Mouse (Mus musculus) hindbrain, embryonic 16.5 days (tissue): ENCODE measurements at regions not wholly inside any gene's neighbourhood (a gene's known extent, or its start where the extent isn't known, plus 50 kb on each side); places are given as distances from the start of the nearest gene placed in this dataset.

Source experiments
- ATAC-seq: fragments of 200-750 bp; cut with Nextera tagmentation; 2 replicates; pipeline ENCODE4 v1.8.0; 2017; ENCODE audit warnings: moderate TSS enrichment, moderate library complexity
- H3K27ac ChIP-seq: fragments of 300-500 bp; sonication (generic); 2 replicates; pipeline ENCODE4 v1.5.1; 2014; ENCODE audit warnings: low read depth, mild to moderate bottlenecking, control low read depth, low read length, moderate library complexity
- H3K27me3 ChIP-seq: fragments of 300-500 bp; sonication (generic); replicated peaks from 2 replicates; pipeline ENCODE4 v1.6.1; 2014; ENCODE audit warnings: low read length; ENCODE audit not compliant: control insufficient read depth, insufficient read depth
- H3K36me3 ChIP-seq: fragments of 300-500 bp; sonication (generic); 2 replicates; pipeline ENCODE4 v1.6.1; 2014; ENCODE audit warnings: mild to moderate bottlenecking, low read length, moderate library complexity, mixed read lengths; ENCODE audit not compliant: control insufficient read depth, insufficient read depth
- H3K4me1 ChIP-seq: fragments of 300-500 bp; sonication (generic); 2 replicates; pipeline ENCODE4 v1.6.1; 2014; ENCODE audit warnings: low read depth, low read length; ENCODE audit not compliant: control insufficient read depth, insufficient read depth
- H3K4me2 ChIP-seq: fragments of 300-500 bp; sonication (generic); 2 replicates; pipeline ENCODE4 v1.6.1; 2014; ENCODE audit warnings: mild to moderate bottlenecking, low read length, control low read depth, moderate library complexity
- H3K4me3 ChIP-seq: fragments of 300-500 bp; sonication (generic); 2 replicates; pipeline ENCODE4 v1.5.1; 2014; ENCODE audit warnings: mild to moderate bottlenecking, low read length, control low read depth, moderate library complexity
- H3K9ac ChIP-seq: fragments of 300-500 bp; sonication (generic); 2 replicates; pipeline ENCODE4 v1.6.1; 2014; ENCODE audit warnings: low read depth, mild to moderate bottlenecking, control low read depth, low read length, moderate library complexity
- H3K9me3 ChIP-seq: fragments of 300-500 bp; sonication (generic); 2 replicates; pipeline ENCODE4 v1.6.1; 2014; ENCODE audit warnings: mild to moderate bottlenecking, low read length, moderate library complexity; ENCODE audit not compliant: control insufficient read depth
- WGBS: fragments of 180-500 bp; shearing (Covaris S2); extraction: QIAGEN DNeasy Blood & Tissue Kit; methylation state at CpG from one replicate; pipeline ENCODE4 v1.1.7; 2014; 5-methylcytosine and 5-hydroxymethylcytosine counted together

- no peaks in the 10 kb centered on the region for H3K36me3 ChIP-seq
- WGBS, result 79% methylated on average over 7 of the region's 7 CpGs
- H3K9me3 ChIP-seq, result no peaks in the 10 kb centered on the region
- H3K27ac ChIP-seq, result no peak overlapping the region
- no peaks in the 10 kb centered on the region for H3K27me3 ChIP-seq
- H3K4me1 ChIP-seq, result no peaks in the 10 kb centered on the region
- no peak for ATAC-seq
- H3K9ac ChIP-seq, result no peak overlapping the region
- H3K4me3 ChIP-seq, result no peak overlapping the region
- H3K4me2 ChIP-seq, result no peak overlapping the region
Measured at GRCm38 (mm10) chr15:94003145-94003544, 407.5 kb upstream of the Prickle1 start.

GRCm38 (mm10) chr15:93994542-93994941 lies 398.9 kb upstream of the Prickle1 start:
- Histone ChIP-seq H3K4me2 (no peak overlapping the region), H3K27me3 (no peaks in the 10 kb centered on the region), H3K9ac (no peak overlapping the region), H3K4me3 (no peak overlapping the region), H3K4me1 (no peaks in the 10 kb centered on the region), H3K9me3 (no peaks in the 10 kb centered on the region), H3K36me3 (no peaks in the 10 kb centered on the region), H3K27ac (no peak overlapping the region)
- no peak for ATAC-seq
- 44% methylated on average over 4 of the region's 4 CpGs for WGBS

DNA sequence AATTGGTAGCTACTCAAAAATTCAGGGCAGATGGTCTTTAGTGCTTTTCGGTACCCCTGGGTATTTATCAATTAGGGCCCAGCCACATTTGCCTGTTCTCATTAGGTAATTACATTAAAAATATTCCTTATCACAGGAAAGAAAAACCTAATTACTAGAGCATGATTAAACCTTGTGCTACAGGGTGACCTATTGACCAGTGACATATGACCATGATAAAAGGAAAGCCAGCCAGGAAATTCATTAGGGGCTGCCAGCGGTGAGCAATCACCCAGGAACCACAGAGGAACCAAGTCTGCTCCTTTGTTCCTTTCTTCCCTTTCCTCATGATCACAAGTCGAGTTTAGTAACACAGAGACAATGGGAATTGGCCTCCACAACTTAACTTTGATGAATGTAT lies 394.4 kb upstream of the Prickle1 start:
- ATAC-seq, result no peak
- Histone ChIP-seq H3K27me3 (no peaks in the 10 kb centered on the region), H3K4me1 (no peaks in the 10 kb centered on the region), H3K27ac (no peak overlapping the region), H3K4me2 (no peak overlapping the region), H3K4me3 (no peak overlapping the region), H3K36me3 (no peaks in the 10 kb centered on the region), H3K9me3 (no peaks in the 10 kb centered on the region), H3K9ac (no peak overlapping the region)
- 26% methylated on average over 3 of the region's 3 CpGs for WGBS

DNA sequence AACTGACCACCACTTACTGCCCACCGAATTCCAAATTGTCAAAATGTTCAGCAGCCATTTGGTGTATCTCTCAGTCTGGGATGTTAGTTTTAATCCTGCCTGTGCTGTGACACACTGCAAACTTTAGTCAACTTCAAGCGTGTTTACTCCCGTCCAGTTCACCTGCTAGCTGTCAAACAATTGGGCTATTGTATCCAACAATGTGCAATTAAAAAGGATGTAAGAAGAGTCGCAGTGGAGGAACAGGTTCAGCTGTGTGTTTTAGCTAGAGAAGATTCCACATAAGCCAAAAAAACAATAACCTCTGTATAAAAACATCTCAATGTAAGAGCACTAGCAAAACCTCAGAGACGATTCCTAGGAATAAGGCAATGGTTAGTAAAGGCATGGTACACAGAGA lies 392.7 kb upstream of the Prickle1 start:
- Histone ChIP-seq H3K4me2 (no peak overlapping the region), H3K4me3 (no peak overlapping the region), H3K9ac (no peak overlapping the region), H3K27ac (no peak overlapping the region), H3K4me1 (no peaks in the 10 kb centered on the region), H3K36me3 (no peaks in the 10 kb centered on the region), H3K27me3 (no peaks in the 10 kb centered on the region), H3K9me3 (no peaks in the 10 kb centered on the region)
- 67% methylated on average over 5 of the region's 5 CpGs for WGBS
- ATAC-seq, result no peak

DNA sequence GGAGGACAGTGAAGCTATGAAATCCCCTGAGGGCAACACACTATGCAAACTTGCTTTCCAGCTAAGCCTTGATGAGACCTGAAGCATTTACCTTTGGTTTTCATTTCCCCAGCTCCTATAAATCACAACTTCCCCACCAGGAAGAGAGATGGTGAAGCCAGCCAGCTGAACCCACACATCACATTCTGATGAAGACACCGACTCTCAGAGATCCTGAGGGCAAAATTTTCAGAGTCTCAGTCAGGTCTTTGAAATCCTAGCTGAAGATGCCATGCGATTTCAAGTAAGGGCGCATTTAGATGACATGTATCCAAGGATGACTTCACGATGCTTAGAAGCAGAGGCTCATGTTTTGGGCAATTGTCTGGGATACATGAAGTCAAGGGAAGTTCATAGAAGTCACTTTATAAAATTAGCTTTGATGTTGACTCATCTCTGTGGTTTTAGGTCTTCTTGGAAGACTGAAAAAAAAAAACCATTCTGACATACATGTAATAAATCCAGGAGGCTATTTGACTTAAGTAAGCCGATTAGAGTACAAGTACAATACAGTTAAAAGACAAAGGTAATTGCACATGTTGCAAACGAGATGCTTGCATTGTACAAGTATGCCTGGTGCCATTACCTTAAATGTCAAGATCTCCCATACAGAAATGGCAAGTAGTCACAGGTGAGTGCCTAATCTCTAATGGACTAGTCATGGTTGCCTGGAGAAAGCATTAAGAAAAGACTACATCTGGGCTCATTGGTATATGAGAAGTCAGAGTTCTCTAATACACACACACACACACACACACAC lies 391.1 kb upstream of the Prickle1 start:
- no peak for ATAC-seq
- no peak overlapping the region for H3K4me2 ChIP-seq
- no peaks in the 10 kb centered on the region for H3K4me1 ChIP-seq
- H3K9ac ChIP-seq, result no peak overlapping the region
- WGBS, result 89% methylated on average over 6 of the region's 6 CpGs
- H3K9me3 ChIP-seq, result no peaks in the 10 kb centered on the region
- H3K36me3 ChIP-seq, result no peaks in the 10 kb centered on the region
- H3K4me3 ChIP-seq, result no peak overlapping the region
- H3K27me3 ChIP-seq, result no peaks in the 10 kb centered on the region
- no peak overlapping the region for H3K27ac ChIP-seq

- no peak for ATAC-seq
- Histone ChIP-seq H3K27me3 (no peaks in the 10 kb centered on the region), H3K36me3 (no peaks in the 10 kb centered on the region), H3K4me3 (no peak overlapping the region), H3K27ac (no peak overlapping the region), H3K4me2 (no peak overlapping the region), H3K9ac (no peak overlapping the region), H3K4me1 (no peaks in the 10 kb centered on the region), H3K9me3 (no peaks in the 10 kb centered on the region)
- 84% methylated on average over 9 of the region's 9 CpGs for WGBS
Measured at GRCm38 (mm10) chr15:93982091-93982490, 386.4 kb upstream of the Prickle1 start.

DNA sequence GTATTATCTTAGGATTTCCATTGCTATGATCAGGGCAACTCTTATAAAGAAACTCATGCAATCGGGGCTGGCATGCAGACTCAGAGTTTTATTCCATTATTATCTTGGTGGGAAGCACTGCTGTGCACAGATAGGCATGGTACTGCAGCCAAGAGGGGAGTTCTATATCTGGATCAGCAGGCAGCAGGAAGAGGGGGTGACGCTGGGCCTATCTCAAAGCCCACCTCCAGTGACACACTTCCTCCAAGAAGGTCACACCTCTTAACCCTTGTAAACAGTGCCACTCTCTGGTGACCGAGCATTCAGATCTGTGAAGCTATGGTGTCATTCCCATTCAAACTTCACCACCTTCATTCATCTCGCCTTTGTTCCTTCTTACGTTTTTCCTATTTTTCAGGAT lies 381.8 kb upstream of the Prickle1 start:
- no peak for ATAC-seq

GRCm38 (mm10) chr15:93974727-93975126 lies 379.0 kb upstream of the Prickle1 start:
- H3K27me3 ChIP-seq, result no peaks in the 10 kb centered on the region
- WGBS, result 76% methylated on average over 7 of the region's 7 CpGs
- no peaks in the 10 kb centered on the region for H3K9me3 ChIP-seq
- H3K4me2 ChIP-seq, result no peak overlapping the region
- H3K27ac ChIP-seq, result no peak overlapping the region
- H3K4me1 ChIP-seq, result no peaks in the 10 kb centered on the region
- H3K4me3 ChIP-seq, result no peak overlapping the region
- H3K9ac ChIP-seq, result no peak overlapping the region
- no peaks in the 10 kb centered on the region for H3K36me3 ChIP-seq
- no peak for ATAC-seq

More for the DNA sequence above, 381.8 kb upstream of the Prickle1 start:
- 70% methylated on average over 5 of the region's 5 CpGs for WGBS
- Histone ChIP-seq H3K27me3 (no peaks in the 10 kb centered on the region), H3K4me2 (no peak overlapping the region), H3K36me3 (no peaks in the 10 kb centered on the region), H3K4me1 (no peaks in the 10 kb centered on the region), H3K9ac (no peak overlapping the region), H3K4me3 (no peak overlapping the region), H3K27ac (no peak overlapping the region), H3K9me3 (no peaks in the 10 kb centered on the region)

DNA sequence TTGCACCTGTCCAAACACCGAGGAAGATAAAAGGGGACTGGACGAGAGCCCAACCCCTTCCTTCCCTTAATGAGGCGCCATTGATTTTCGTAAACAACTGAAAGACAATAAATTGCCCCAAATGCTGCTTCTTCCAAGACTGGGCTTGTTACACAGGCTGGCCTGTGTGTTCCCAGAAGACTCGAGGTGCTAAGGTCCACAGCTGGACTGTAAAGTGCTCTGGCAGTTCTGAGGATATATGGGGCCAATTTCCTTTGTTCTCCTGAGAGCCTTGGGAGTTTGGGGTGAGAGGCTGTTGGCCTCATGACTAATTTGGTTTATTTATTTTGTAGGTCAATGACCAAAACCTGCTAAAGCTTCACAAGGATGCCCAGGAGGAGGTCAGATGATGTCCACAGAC lies 377.3 kb upstream of the Prickle1 start:
- H3K27me3 ChIP-seq, result no peaks in the 10 kb centered on the region
- H3K4me1 ChIP-seq, result no peaks in the 10 kb centered on the region
- no peaks in the 10 kb centered on the region for H3K9me3 ChIP-seq
- WGBS, result 68% methylated on average over 5 of the region's 5 CpGs
- no peak overlapping the region for H3K27ac ChIP-seq
- no peak for ATAC-seq
- no peak overlapping the region for H3K9ac ChIP-seq
- H3K36me3 ChIP-seq, result no peaks in the 10 kb centered on the region
- H3K4me3 ChIP-seq, result no peak overlapping the region
- no peak overlapping the region for H3K4me2 ChIP-seq
